Mouse (Mus musculus) embryonic facial prominence, embryonic 15.5 days (tissue): ENCODE measurements around the gene Abraxas2. TPM values are rescaled to one million over a fixed set of nuclear protein-coding genes. Genes with fewer than 3 reads are reported as not detected.

Experiments used
- ATAC-seq: fragments of 200-750 bp; cut with Nextera tagmentation; 2 replicates; pipeline ENCODE4 v1.8.0; 2017; ENCODE audit warnings: low read depth, moderate TSS enrichment; ENCODE audit not compliant: insufficient number of reproducible peaks, low FRiP score, low TSS enrichment
- H3K27ac ChIP-seq: fragments of 300-500 bp; sonication (generic); replicated peaks from 2 replicates; pipeline ENCODE4 v1.5.1; 2015; ENCODE audit warnings: mild to moderate bottlenecking, inconsistent platforms
- H3K27me3 ChIP-seq: fragments of 300-500 bp; sonication (generic); 2 replicates; pipeline ENCODE4 v1.6.1; 2015; ENCODE audit warnings: inconsistent platforms
- H3K36me3 ChIP-seq: fragments of 300-500 bp; sonication (generic); 2 replicates; pipeline ENCODE4 v1.6.1; 2015; ENCODE audit warnings: mild to moderate bottlenecking, inconsistent platforms
- H3K4me1 ChIP-seq: fragments of 300-500 bp; sonication (generic); 2 replicates; pipeline ENCODE4 v1.6.1; 2015; ENCODE audit warnings: inconsistent platforms
- H3K4me2 ChIP-seq: fragments of 300-500 bp; sonication (generic); replicated peaks from 2 replicates; pipeline ENCODE4 v1.6.1; 2015; ENCODE audit warnings: mild to moderate bottlenecking, inconsistent platforms
- H3K4me3 ChIP-seq: fragments of 300-500 bp; sonication (generic); replicated peaks from 2 replicates; pipeline ENCODE4 v1.5.1; 2015; ENCODE audit warnings: mild to moderate bottlenecking, inconsistent platforms
- H3K9ac ChIP-seq: fragments of 300-500 bp; sonication (generic); 2 replicates; pipeline ENCODE4 v1.6.1; 2015; ENCODE audit warnings: inconsistent platforms
- H3K9me3 ChIP-seq: fragments of 300-500 bp; sonication (generic); replicated peaks from 2 replicates; pipeline ENCODE4 v1.6.1; 2016; ENCODE audit warnings: inconsistent platforms
- WGBS: fragments of 180-500 bp; shearing (Covaris S2); methylation state at CpG from one replicate; pipeline ENCODE4 v1.1.7; 2015; 5-methylcytosine and 5-hydroxymethylcytosine counted together
- polyA plus RNA-seq: library from polyadenylated mRNA; unstranded; fragments of >200 nt; fragmentation: Nextera tagmentation; extraction: Ambion mirVana; gene quantifications from 2 replicates; pipeline ENCODE4 v1.2.1, GENCODE M21; 2015

Gene Abraxas2
- 33.9 and 38.1 TPM in 2 replicates for polyA plus RNA-seq

DNA sequence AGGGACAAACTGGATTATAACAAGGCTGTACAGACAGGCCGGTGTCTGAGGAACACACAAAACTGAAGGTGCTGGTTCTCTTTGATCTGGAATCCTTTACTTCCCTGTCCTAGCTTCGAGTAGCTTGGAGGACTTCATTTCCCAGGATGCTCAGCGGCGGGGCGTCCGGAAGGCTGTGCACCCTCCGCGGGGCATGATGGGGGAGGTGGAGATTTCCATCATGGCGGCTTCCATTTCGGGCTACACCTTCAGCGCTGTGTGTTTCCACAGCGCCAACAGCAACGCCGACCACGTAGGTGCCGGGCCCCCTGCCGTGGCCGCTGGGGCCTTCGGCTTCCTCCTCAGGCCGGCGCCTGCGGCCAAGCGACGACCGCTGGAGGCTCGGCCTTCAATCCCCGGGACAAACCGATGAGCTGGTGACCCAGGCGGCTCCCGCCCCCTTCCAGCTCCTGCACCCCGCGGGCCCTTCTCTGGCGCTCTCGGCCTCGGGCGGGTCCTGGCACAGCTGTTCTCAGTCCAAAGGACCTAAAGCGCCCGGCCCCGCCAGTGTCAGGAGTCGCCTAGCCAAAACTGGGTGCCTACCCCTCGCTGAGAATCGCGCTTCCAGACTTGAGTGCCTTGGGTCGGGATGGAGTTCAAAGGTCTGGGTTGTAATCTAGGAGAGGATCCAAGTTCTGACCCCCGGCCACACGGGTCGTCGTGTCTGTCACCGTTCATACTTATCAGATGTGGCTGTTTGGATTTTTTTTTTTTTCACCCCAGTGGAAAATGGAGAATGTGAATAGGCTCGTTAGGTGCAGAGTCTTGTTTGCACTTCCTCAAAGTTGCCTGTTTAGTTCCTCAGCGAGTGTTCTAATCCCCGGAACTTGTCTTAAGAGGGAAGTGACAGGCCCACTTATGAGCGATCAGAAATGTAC lies at the start of gene Abraxas2:
Gene Abraxas2 (plus strand): TSS at position 184 of the 917 bp plus-strand sequence.
- no peaks in the 10 kb centered on the region for H3K9me3 ChIP-seq
- under 1% methylated on average over 53 of the region's 53 CpGs for WGBS
- ATAC-seq: peak; percentile 89
- H3K27ac ChIP-seq: peak within 1 kb of the TSS; percentile 66
- H3K9ac ChIP-seq: peak within 1 kb of the TSS; percentile 86
- H3K4me3 ChIP-seq: peak within 1 kb of the TSS; percentile 67
- no peaks in the 10 kb centered on the region for H3K36me3 ChIP-seq
- H3K27me3 ChIP-seq: no peaks in the 10 kb centered on the region
- peak within 1 kb of the TSS; percentile 62 for H3K4me2 ChIP-seq
- H3K4me1 ChIP-seq: peaks cover 17% of the 10 kb centered on the region

- Histone ChIP-seq H3K27me3 (no peaks in the 10 kb centered on the region), H3K4me2 (peak overlapping the region; percentile 30; the same call in 1 of the 2 replicates), H3K9ac (0 out of 2 replicates have a peak overlapping the region, but pooled peaks have one; percentile 10), H3K27ac (peak overlapping the region; percentile 90), H3K36me3 (no peaks in the 10 kb centered on the region), H3K4me3 (no peak overlapping the region), H3K9me3 (no peaks in the 10 kb centered on the region), H3K4me1 (peaks cover 80% of the 10 kb centered on the region)
- WGBS: 41% methylated on average over 6 of the region's 6 CpGs
- ATAC-seq: no peak
Observed at GRCm38 (mm10) chr7:132809721-132810120, 49.3 kb upstream of the Abraxas2 start.

DNA sequence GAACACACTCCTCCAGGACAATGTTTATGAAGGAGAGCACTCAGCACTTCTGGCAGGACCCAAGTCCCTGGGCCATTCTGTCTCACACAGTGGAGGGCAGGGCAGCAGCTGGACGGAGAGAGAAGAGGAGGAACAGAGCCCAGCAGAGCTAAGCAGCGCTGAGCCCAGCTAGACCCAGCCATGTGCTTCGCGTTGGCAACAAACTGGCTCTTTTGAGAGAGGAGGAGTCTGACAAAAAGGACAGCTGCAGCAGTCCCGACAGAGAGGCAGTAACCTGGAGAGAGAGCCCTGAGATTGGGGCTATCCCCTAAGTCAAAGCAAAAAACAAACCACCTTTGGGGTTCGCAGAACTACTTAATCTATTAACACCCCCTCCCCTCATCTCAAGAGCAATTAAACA lies 48.7 kb upstream of the Abraxas2 start:
- Histone ChIP-seq H3K4me1 (peaks cover 83% of the 10 kb centered on the region), H3K9me3 (no peaks in the 10 kb centered on the region), H3K27me3 (no peaks in the 10 kb centered on the region), H3K9ac (no peak overlapping the region), H3K4me3 (0 out of 2 replicates have a peak overlapping the region, but pooled peaks have one; percentile 7), H3K36me3 (no peaks in the 10 kb centered on the region), H3K27ac (peak overlapping the region; percentile 63), H3K4me2 (peak overlapping the region; percentile 67)
- WGBS: 20% methylated on average over 6 of the region's 6 CpGs
- ATAC-seq: no peak

GRCm38 (mm10) chr7:132810879-132811278 lies 48.1 kb upstream of the Abraxas2 start:
- 53% methylated on average over 1 of the region's 1 CpGs for WGBS
- H3K9me3 ChIP-seq: no peaks in the 10 kb centered on the region
- no peaks in the 10 kb centered on the region for H3K36me3 ChIP-seq
- no peaks in the 10 kb centered on the region for H3K27me3 ChIP-seq
- peak overlapping the region; percentile 67 for H3K4me2 ChIP-seq
- H3K4me1 ChIP-seq: peaks cover 78% of the 10 kb centered on the region
- H3K4me3 ChIP-seq: no peak overlapping the region
- no peak overlapping the region for H3K9ac ChIP-seq
- 0 out of 2 replicates have a peak, but pooled peaks have one; percentile 18 for ATAC-seq
- H3K27ac ChIP-seq: peak overlapping the region; percentile 63

GRCm38 (mm10) chr7:132811716-132812618 lies 47.1 kb upstream of the Abraxas2 start:
- peaks cover 67% of the 10 kb centered on the region for H3K4me1 ChIP-seq
- H3K36me3 ChIP-seq: no peaks in the 10 kb centered on the region
- H3K27ac ChIP-seq: peak overlapping the region; percentile 93
- H3K27me3 ChIP-seq: no peaks in the 10 kb centered on the region
- 13% methylated on average over 23 of the region's 23 CpGs for WGBS
- H3K9ac ChIP-seq: peak overlapping the region; percentile 26; the same call in 1 of the 2 replicates
- ATAC-seq: no peak
- H3K4me3 ChIP-seq: peak overlapping the region; percentile 59
- peak overlapping the region; percentile 67 for H3K4me2 ChIP-seq
- no peaks in the 10 kb centered on the region for H3K9me3 ChIP-seq

DNA sequence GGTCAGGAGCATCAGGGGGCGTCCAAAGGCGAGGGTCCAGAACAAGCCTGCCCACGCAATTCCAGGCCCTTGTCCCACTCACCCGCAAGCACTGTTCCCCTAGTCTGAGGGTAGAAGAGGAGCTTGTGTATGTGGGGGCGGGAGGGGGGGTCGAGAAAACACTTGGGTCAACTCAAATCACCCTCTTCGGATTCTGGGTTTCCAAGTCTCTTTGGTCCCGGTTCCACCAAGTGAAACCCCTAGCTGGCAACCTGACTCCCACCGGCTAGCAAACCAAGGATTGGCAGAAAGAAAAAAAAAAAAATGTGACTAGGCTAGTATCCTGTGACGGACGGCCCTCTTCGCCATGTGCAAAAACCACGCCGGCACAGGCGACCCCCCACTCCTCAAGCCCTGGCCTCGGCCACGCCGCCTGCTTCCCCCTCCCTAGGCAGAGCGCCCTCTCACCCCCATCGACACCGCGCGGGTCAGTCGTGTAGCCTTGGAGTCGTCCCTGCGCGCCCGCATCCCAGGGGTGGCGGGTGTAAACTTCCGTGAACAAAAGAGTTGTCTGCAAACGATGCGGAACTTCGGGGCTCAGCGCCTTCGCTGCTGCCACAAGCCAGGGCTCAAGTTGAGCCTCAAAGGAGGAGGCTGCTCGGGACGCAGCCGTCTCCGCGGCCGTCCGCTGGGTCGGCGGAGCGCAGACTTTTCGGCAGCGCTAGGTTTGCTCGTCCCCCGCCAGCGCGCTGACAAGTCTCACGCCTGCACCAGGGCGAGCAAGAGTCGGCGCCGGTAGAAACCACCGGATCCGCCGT lies 46.2 kb upstream of the Abraxas2 start:
- Histone ChIP-seq H3K4me3 (peak overlapping the region; percentile 59), H3K4me2 (peak overlapping the region; percentile 67), H3K9me3 (no peaks in the 10 kb centered on the region), H3K36me3 (no peaks in the 10 kb centered on the region), H3K9ac (peak overlapping the region; percentile 71), H3K4me1 (peaks cover 58% of the 10 kb centered on the region), H3K27ac (peak overlapping the region; percentile 93), H3K27me3 (no peaks in the 10 kb centered on the region)
- ATAC-seq: peak; percentile 35
- WGBS: under 1% methylated on average over 59 of the region's 59 CpGs

DNA sequence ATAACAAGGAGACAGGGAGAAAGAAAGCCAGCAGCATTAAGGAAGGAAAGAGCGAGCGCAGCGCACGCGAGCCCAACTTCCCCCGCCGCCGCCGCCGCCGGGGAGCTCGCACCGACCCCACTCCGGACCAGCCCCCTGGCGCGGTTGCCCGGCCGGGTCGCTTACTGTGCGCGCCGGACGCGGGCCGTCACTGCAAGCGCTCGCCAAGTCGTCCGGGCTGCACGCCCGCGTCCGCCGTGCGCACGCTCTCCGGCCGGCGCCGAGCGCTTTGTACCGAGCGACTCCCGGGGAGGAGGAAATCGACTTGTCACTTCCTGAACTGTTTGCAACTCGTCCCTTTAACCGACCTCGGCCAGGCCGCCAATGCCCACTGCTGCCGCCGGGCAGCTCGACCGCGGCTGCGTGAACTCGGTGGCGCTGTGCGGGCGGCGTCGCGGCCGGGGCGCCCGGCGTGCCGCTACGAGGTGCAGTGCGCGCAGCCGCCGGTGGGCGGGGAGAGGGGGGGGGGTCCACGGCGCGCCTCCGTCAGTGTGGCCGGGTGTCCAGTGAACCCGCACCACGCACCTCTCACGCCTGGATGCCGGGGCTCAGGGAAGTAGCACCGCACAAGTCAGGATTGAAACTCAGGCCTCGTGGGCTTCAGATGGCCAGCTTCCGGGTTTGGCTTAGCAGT lies 45.5 kb upstream of the Abraxas2 start, which contains the start of gene Fam53b:
Gene Fam53b (minus strand): TSS at position 471 of the 673 bp plus-strand sequence.
- H3K9me3 ChIP-seq: no peaks in the 10 kb centered on the region
- no peaks in the 10 kb centered on the region for H3K36me3 ChIP-seq
- H3K27me3 ChIP-seq: no peaks in the 10 kb centered on the region
- peak within 1 kb of the TSS; percentile 67 for H3K4me2 ChIP-seq
- peak within 1 kb of the TSS; percentile 71 for H3K9ac ChIP-seq
- peak within 1 kb of the TSS; percentile 59 for H3K4me3 ChIP-seq
- peak; percentile 70 for ATAC-seq
- H3K27ac ChIP-seq: peak within 1 kb of the TSS; percentile 93
- WGBS: under 1% methylated on average over 85 of the region's 85 CpGs
- peaks cover 51% of the 10 kb centered on the region for H3K4me1 ChIP-seq

DNA sequence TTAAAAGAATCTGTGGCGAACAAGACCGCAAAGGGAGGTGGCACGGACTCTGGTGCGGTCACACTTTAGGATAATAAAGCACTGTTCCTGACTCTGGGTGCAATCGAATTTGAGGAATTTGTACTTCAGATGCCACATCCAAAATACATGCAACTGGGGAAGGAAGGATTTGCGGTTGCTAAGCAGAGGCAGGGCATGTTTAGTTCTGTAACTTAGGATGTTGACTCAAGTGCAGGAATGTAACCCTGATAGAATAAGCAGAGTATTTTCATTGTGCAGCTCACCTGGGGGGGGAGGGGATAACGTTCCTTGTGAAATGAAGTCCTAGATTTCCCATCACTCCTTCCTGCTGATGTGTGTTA lies 45.0 kb upstream of the Abraxas2 start:
- Histone ChIP-seq H3K9me3 (no peaks in the 10 kb centered on the region), H3K36me3 (no peaks in the 10 kb centered on the region), H3K9ac (peak overlapping the region; percentile 71), H3K4me1 (peaks cover 46% of the 10 kb centered on the region), H3K4me3 (peak overlapping the region; percentile 59), H3K27me3 (no peaks in the 10 kb centered on the region), H3K4me2 (peak overlapping the region; percentile 67), H3K27ac (peak overlapping the region; percentile 93)
- no peak for ATAC-seq
- under 1% methylated on average over 7 of the region's 7 CpGs for WGBS

GRCm38 (mm10) chr7:132815081-132815480 lies 43.9 kb upstream of the Abraxas2 start:
- Histone ChIP-seq H3K27me3 (no peaks in the 10 kb centered on the region), H3K36me3 (no peaks in the 10 kb centered on the region), H3K4me1 (peaks cover 36% of the 10 kb centered on the region), H3K9ac (no peak overlapping the region), H3K4me2 (no peak overlapping the region), H3K27ac (no peak overlapping the region), H3K4me3 (no peak overlapping the region), H3K9me3 (no peaks in the 10 kb centered on the region)
- no peak for ATAC-seq
- 30% methylated on average over 5 of the region's 5 CpGs for WGBS

DNA sequence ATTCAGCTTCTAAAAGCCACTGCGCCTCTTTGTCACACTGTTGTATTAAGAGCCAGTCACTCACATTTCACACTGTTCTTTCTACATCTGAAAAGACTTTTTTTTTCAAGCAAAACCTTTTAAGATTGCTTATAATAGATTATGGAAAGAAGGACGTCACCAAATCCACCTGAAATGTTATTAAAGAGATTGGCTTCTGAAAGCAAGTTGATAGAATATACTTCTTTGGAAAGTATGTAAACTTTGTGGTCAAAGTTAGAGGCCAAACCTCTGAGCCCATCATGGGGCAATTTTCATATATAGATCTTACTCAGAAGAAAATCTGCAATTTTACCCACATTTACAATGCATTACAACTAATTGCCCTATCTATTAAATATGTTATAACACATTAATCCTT lies 42.5 kb upstream of the Abraxas2 start:
- Histone ChIP-seq H3K9ac (no peak overlapping the region), H3K4me3 (no peak overlapping the region), H3K4me2 (no peak overlapping the region), H3K4me1 (peaks cover 21% of the 10 kb centered on the region), H3K9me3 (no peaks in the 10 kb centered on the region), H3K36me3 (no peaks in the 10 kb centered on the region), H3K27ac (no peak overlapping the region), H3K27me3 (no peaks in the 10 kb centered on the region)
- no peak for ATAC-seq
- WGBS: 79% methylated on average over 2 of the region's 2 CpGs
